Mouse (Mus musculus) A20 (cell line): ENCODE results near the gene Myh7.
"Not testable (repeated sequence)": the region's sequence is repeated elsewhere in the genome, so short reads cannot be mapped to it uniquely, and the experiment has no call there.

Source experiments
- DNase-seq: peaks from one replicate; pipeline ENCODE4 v3.0.0-alpha.2; 2011; ENCODE audit warnings: low read depth, low spot score

Gene Myh7

GRCm38 (mm10) chr14:54994136-54994868 lies at the start of gene Myh7:
Gene Myh7 (minus strand): TSS chr14:54994626.
- no peak for DNase-seq

GRCm38 (mm10) chr14:55043694-55044093 lies 49.3 kb upstream of the Myh7 start:
- DNase-seq: not testable (repeated sequence)

- DNase-seq: no peak
These were observed 38.3 kb upstream of the Myh7 start for GRCm38 (mm10) chr14:55032695-55033225.

- peak; percentile 51 for DNase-seq
These were observed 34.7 kb upstream of the Myh7 start for GRCm38 (mm10) chr14:55029034-55029698.

- no peak for DNase-seq
These were observed 34.0 kb upstream of the Myh7 start for GRCm38 (mm10) chr14:55028333-55028835.

GRCm38 (mm10) chr14:55027653-55028052 lies 33.2 kb upstream of the Myh7 start:
- no peak for DNase-seq

GRCm38 (mm10) chr14:55027251-55027650 lies 32.8 kb upstream of the Myh7 start:
- DNase-seq: no peak

- no peak for DNase-seq
These were observed 31.1 kb upstream of the Myh7 start for GRCm38 (mm10) chr14:55025527-55025926.

- peak; percentile 69 for DNase-seq
These were observed 29.8 kb upstream of the Myh7 start for GRCm38 (mm10) chr14:55024236-55024635.

- DNase-seq: no peak
These were observed 28.6 kb upstream of the Myh7 start for GRCm38 (mm10) chr14:55023011-55023410.

GRCm38 (mm10) chr14:55020394-55020793 lies 26.0 kb upstream of the Myh7 start:
- no peak for DNase-seq

- no peak for DNase-seq
These were observed 22.4 kb upstream of the Myh7 start for GRCm38 (mm10) chr14:55016876-55017275.

- no peak for DNase-seq
These were observed 21.3 kb upstream of the Myh7 start for GRCm38 (mm10) chr14:55015767-55016111.

- DNase-seq: peak; percentile 99
These were observed 20.8 kb upstream of the Myh7 start, which contains the start of gene Ngdn for GRCm38 (mm10) chr14:55014991-55015766. Gene Ngdn (plus strand): TSS chr14:55015454.

- DNase-seq: no peak
These were observed 20.2 kb upstream of the Myh7 start for GRCm38 (mm10) chr14:55014591-55014990.

GRCm38 (mm10) chr14:55011116-55011515 lies 16.7 kb upstream of the Myh7 start:
- peak; percentile 65 for DNase-seq

- no peak for DNase-seq
These were observed 14.0 kb upstream of the Myh7 start for GRCm38 (mm10) chr14:55008417-55008816.

- DNase-seq: no peak
These were observed 12.9 kb upstream of the Myh7 start for GRCm38 (mm10) chr14:55007120-55007908.

GRCm38 (mm10) chr14:55006541-55006940 lies 12.1 kb upstream of the Myh7 start:
- no peak for DNase-seq

GRCm38 (mm10) chr14:55005967-55006366 lies 11.5 kb upstream of the Myh7 start:
- DNase-seq: no peak

- DNase-seq: no peak
These were observed 11.1 kb upstream of the Myh7 start for GRCm38 (mm10) chr14:55005506-55005905.
